Mouse (Mus musculus): ENCODE data around the gene Aadac.

DNA sequence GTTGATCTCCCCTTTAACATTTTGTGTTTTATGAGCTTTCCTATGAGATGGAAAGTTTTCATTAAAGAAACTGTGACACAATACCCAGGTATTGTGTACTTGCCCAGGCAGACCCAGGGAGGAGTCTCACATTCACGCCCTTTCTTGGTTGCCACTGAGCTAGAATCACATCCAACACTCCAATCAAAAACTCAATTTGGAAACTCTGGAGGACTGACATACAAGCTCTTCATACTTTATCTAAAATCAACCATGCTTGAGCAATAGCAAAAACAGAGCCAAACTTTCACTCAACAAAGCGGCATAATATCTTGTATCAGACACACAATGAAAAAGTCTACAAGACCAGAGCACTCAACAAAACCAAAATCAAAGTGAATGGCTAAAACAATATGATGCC is 28.4 kb downstream of the Aadac start:
- no peak for TF ChIP-seq POLR2A (IDR thresholded peaks at IDR 0.05; ENCODE audit: borderline replicate concordance, insufficient read depth, low read length)
- TF ChIP-seq CTCF (IDR thresholded peaks at IDR 0.05; ENCODE audit: borderline replicate concordance, insufficient read depth, low read depth, low read length), result no peak

Data from cerebellum, adult 2 months (tissue).